Mouse (Mus musculus) telencephalon, adult 2 months (tissue): Measurements from ENCODE around the gene Prkcsh.
A peak's percentile ranks its signal among the peaks of the same experiment; 100 is the strongest.

Experiments used
- DNase-seq: peaks from one replicate; pipeline ENCODE4 v3.0.0-alpha.2; 2011; ENCODE audit warnings: low read depth, low spot score

Gene Prkcsh

GRCm38 (mm10) chr9:22002194-22003162, at the start of gene Prkcsh, which contains the start of gene Ccdc151:
Gene Prkcsh (plus strand): TSS chr9:22002806.
Gene Ccdc151 (minus strand): TSS chr9:22002634.
- DNase-seq, result peak; percentile 100

- peak; percentile 91 for DNase-seq
Observed at GRCm38 (mm10) chr9:21953600-21953999, 49.0 kb upstream of the Prkcsh start.

- no peak for DNase-seq
Observed at GRCm38 (mm10) chr9:21954635-21955034, 48.0 kb upstream of the Prkcsh start.

GRCm38 (mm10) chr9:21955225-21955569, 47.4 kb upstream of the Prkcsh start:
- no peak for DNase-seq

- peak; percentile 99 for DNase-seq
Observed at GRCm38 (mm10) chr9:21955570-21956281, 46.9 kb upstream of the Prkcsh start, which contains the start of gene Swsap1. Gene Swsap1 (plus strand): TSS chr9:21955755.

GRCm38 (mm10) chr9:21958372-21958771, 44.2 kb upstream of the Prkcsh start:
- no peak for DNase-seq

GRCm38 (mm10) chr9:21959244-21959643, 43.4 kb upstream of the Prkcsh start:
- DNase-seq, result no peak

- DNase-seq, result no peak
Observed at GRCm38 (mm10) chr9:21960135-21960534, 42.5 kb upstream of the Prkcsh start.

GRCm38 (mm10) chr9:21960558-21961208, 41.9 kb upstream of the Prkcsh start:
- DNase-seq, result no peak

- DNase-seq, result no peak
Observed at GRCm38 (mm10) chr9:21961366-21961980, 41.1 kb upstream of the Prkcsh start.

GRCm38 (mm10) chr9:21962010-21962409, 40.6 kb upstream of the Prkcsh start:
- DNase-seq, result no peak

- peak; percentile 75 for DNase-seq
Observed at GRCm38 (mm10) chr9:21962416-21963059, 40.1 kb upstream of the Prkcsh start.

GRCm38 (mm10) chr9:21963417-21963816, 39.2 kb upstream of the Prkcsh start, which contains the start of gene Epor:
Gene Epor (minus strand): TSS chr9:21963506.
- no peak for DNase-seq

- no peak for DNase-seq
Observed at GRCm38 (mm10) chr9:21968883-21969282, 33.7 kb upstream of the Prkcsh start.

GRCm38 (mm10) chr9:21969304-21969703, 33.3 kb upstream of the Prkcsh start:
- DNase-seq, result no peak

GRCm38 (mm10) chr9:21976626-21977175, 25.9 kb upstream of the Prkcsh start:
- DNase-seq, result no peak

- DNase-seq, result no peak
Observed at GRCm38 (mm10) chr9:21977331-21977730, 25.3 kb upstream of the Prkcsh start.

- DNase-seq, result no peak
Observed at GRCm38 (mm10) chr9:21977972-21978371, 24.6 kb upstream of the Prkcsh start.

- DNase-seq, result no peak
Observed at GRCm38 (mm10) chr9:21978398-21979128, 24.0 kb upstream of the Prkcsh start.

GRCm38 (mm10) chr9:21983911-21984310, 18.7 kb upstream of the Prkcsh start:
- no peak for DNase-seq
